Mouse (Mus musculus) forebrain, embryonic 15.5 days (tissue): ENCODE measurements at regions not wholly inside any gene's neighbourhood (a gene's known extent, or its start where the extent isn't known, plus 50 kb on each side); places are given as distances from the start of the nearest gene placed in this dataset.
A peak's percentile ranks its signal among the peaks of the same experiment; 100 is the strongest.

ENCODE experiments used
- ATAC-seq: fragments of 200-750 bp; cut with Nextera tagmentation; replicated peaks from 2 replicates; pipeline ENCODE4 v1.8.0; 2017; ENCODE audit warnings: mild to moderate bottlenecking, moderate TSS enrichment, moderate library complexity
- H3K27ac ChIP-seq: fragments of 300-500 bp; sonication (generic); replicated peaks from 2 replicates; pipeline ENCODE4 v1.5.1; 2015; ENCODE audit warnings: mild to moderate bottlenecking, inconsistent platforms
- H3K27me3 ChIP-seq: fragments of 300-500 bp; sonication (generic); 2 replicates; pipeline ENCODE4 v1.6.1; 2015; ENCODE audit warnings: inconsistent platforms
- H3K36me3 ChIP-seq: fragments of 300-500 bp; sonication (generic); 2 replicates; pipeline ENCODE4 v1.6.1; 2015; ENCODE audit warnings: mild to moderate bottlenecking, inconsistent platforms
- H3K4me1 ChIP-seq: fragments of 300-500 bp; sonication (generic); 2 replicates; pipeline ENCODE4 v1.6.1; 2015; ENCODE audit warnings: inconsistent platforms
- H3K4me2 ChIP-seq: fragments of 300-500 bp; sonication (generic); replicated peaks from 2 replicates; pipeline ENCODE4 v1.6.1; 2015; ENCODE audit warnings: mild to moderate bottlenecking, inconsistent platforms
- H3K4me3 ChIP-seq: fragments of 300-500 bp; sonication (generic); 2 replicates; pipeline ENCODE4 v1.5.1; 2015; ENCODE audit warnings: mild to moderate bottlenecking, inconsistent platforms
- H3K9ac ChIP-seq: fragments of 300-500 bp; sonication (generic); replicated peaks from 2 replicates; pipeline ENCODE4 v1.6.1; 2015; ENCODE audit warnings: mild to moderate bottlenecking, inconsistent platforms
- H3K9me3 ChIP-seq: fragments of 300-500 bp; sonication (generic); 2 replicates; pipeline ENCODE4 v1.6.1; 2016; ENCODE audit warnings: inconsistent platforms
- WGBS: fragments of 180-500 bp; shearing (Covaris S2); methylation state at CpG from one replicate; pipeline ENCODE4 v1.1.7; 2015; ENCODE audit warnings: mixed read lengths; 5-methylcytosine and 5-hydroxymethylcytosine counted together

- Histone ChIP-seq H3K4me2 (no peak overlapping the region), H3K27me3 (no peaks in the 10 kb centered on the region), H3K36me3 (no peaks in the 10 kb centered on the region), H3K9me3 (no peaks in the 10 kb centered on the region), H3K9ac (no peak overlapping the region), H3K4me3 (no peak overlapping the region), H3K27ac (no peak overlapping the region), H3K4me1 (no peaks in the 10 kb centered on the region)
- WGBS = 49% methylated on average over 1 of the region's 1 CpGs
- ATAC-seq = peak; percentile 60
These were observed 193.4 kb upstream of the Man1a start for GRCm38 (mm10) chr10:54269785-54270184.

- H3K27me3 ChIP-seq = no peaks in the 10 kb centered on the region
- peak; percentile 63; the same call in 1 of the 2 replicates for ATAC-seq
- H3K9ac ChIP-seq = no peak overlapping the region
- H3K4me3 ChIP-seq = no peak overlapping the region
- H3K9me3 ChIP-seq = no peaks in the 10 kb centered on the region
- no peaks in the 10 kb centered on the region for H3K4me1 ChIP-seq
- H3K4me2 ChIP-seq = no peak overlapping the region
- no peak overlapping the region for H3K27ac ChIP-seq
- no peaks in the 10 kb centered on the region for H3K36me3 ChIP-seq
These were observed 192.9 kb upstream of the Man1a start for GRCm38 (mm10) chr10:54269354-54269753.

GRCm38 (mm10) chr10:54266656-54267055, 190.2 kb upstream of the Man1a start:
- H3K9me3 ChIP-seq = no peaks in the 10 kb centered on the region
- WGBS = 83% methylated on average over 4 of the region's 4 CpGs
- no peak for ATAC-seq
- no peaks in the 10 kb centered on the region for H3K27me3 ChIP-seq
- no peak overlapping the region for H3K4me2 ChIP-seq
- H3K4me1 ChIP-seq = no peaks in the 10 kb centered on the region
- no peaks in the 10 kb centered on the region for H3K36me3 ChIP-seq
- no peak overlapping the region for H3K9ac ChIP-seq
- H3K27ac ChIP-seq = no peak overlapping the region
- no peak overlapping the region for H3K4me3 ChIP-seq

- Histone ChIP-seq H3K27ac (no peak overlapping the region), H3K9me3 (no peaks in the 10 kb centered on the region), H3K4me1 (no peaks in the 10 kb centered on the region), H3K4me3 (no peak overlapping the region), H3K27me3 (no peaks in the 10 kb centered on the region), H3K36me3 (no peaks in the 10 kb centered on the region), H3K9ac (no peak overlapping the region), H3K4me2 (no peak overlapping the region)
- 82% methylated on average over 1 of the region's 1 CpGs for WGBS
- ATAC-seq = no peak
These were observed 178.6 kb upstream of the Man1a start for GRCm38 (mm10) chr10:54254874-54255641.

GRCm38 (mm10) chr10:54244995-54245394, 168.6 kb upstream of the Man1a start:
- H3K9ac ChIP-seq = no peak overlapping the region
- H3K27me3 ChIP-seq = no peaks in the 10 kb centered on the region
- no peak overlapping the region for H3K4me3 ChIP-seq
- no peaks in the 10 kb centered on the region for H3K36me3 ChIP-seq
- no peaks in the 10 kb centered on the region for H3K4me1 ChIP-seq
- H3K27ac ChIP-seq = no peak overlapping the region
- H3K4me2 ChIP-seq = no peak overlapping the region
- no peak for ATAC-seq
- H3K9me3 ChIP-seq = no peaks in the 10 kb centered on the region

- no peaks in the 10 kb centered on the region for H3K9me3 ChIP-seq
- 91% methylated on average over 3 of the region's 3 CpGs for WGBS
- H3K27me3 ChIP-seq = no peaks in the 10 kb centered on the region
- no peak overlapping the region for H3K4me3 ChIP-seq
- ATAC-seq = no peak
- no peak overlapping the region for H3K4me2 ChIP-seq
- H3K4me1 ChIP-seq = no peaks in the 10 kb centered on the region
- no peaks in the 10 kb centered on the region for H3K36me3 ChIP-seq
- H3K27ac ChIP-seq = no peak overlapping the region
- H3K9ac ChIP-seq = no peak overlapping the region
These were observed 126.0 kb upstream of the Man1a start for GRCm38 (mm10) chr10:54202362-54202761.

GRCm38 (mm10) chr10:54201727-54202126, 125.3 kb upstream of the Man1a start:
- Histone ChIP-seq H3K4me3 (no peak overlapping the region), H3K9ac (no peak overlapping the region), H3K27me3 (no peaks in the 10 kb centered on the region), H3K9me3 (no peaks in the 10 kb centered on the region), H3K4me1 (no peaks in the 10 kb centered on the region), H3K27ac (no peak overlapping the region), H3K4me2 (no peak overlapping the region), H3K36me3 (no peaks in the 10 kb centered on the region)
- 0 out of 2 replicates have a peak, but pooled peaks have one; percentile 38 for ATAC-seq

- no peaks in the 10 kb centered on the region for H3K9me3 ChIP-seq
- no peak for ATAC-seq
- no peaks in the 10 kb centered on the region for H3K36me3 ChIP-seq
- H3K27me3 ChIP-seq = no peaks in the 10 kb centered on the region
- no peak overlapping the region for H3K9ac ChIP-seq
- no peak overlapping the region for H3K4me3 ChIP-seq
- no peaks in the 10 kb centered on the region for H3K4me1 ChIP-seq
- WGBS = 71% methylated on average over 1 of the region's 1 CpGs
- H3K4me2 ChIP-seq = no peak overlapping the region
- no peak overlapping the region for H3K27ac ChIP-seq
These were observed 106.3 kb upstream of the Man1a start for GRCm38 (mm10) chr10:54182670-54183069.

- H3K27ac ChIP-seq = no peak overlapping the region
- no peaks in the 10 kb centered on the region for H3K9me3 ChIP-seq
- H3K9ac ChIP-seq = no peak overlapping the region
- peak; percentile 51; the same call in 1 of the 2 replicates for ATAC-seq
- H3K27me3 ChIP-seq = no peaks in the 10 kb centered on the region
- no peaks in the 10 kb centered on the region for H3K36me3 ChIP-seq
- 55% methylated on average over 7 of the region's 7 CpGs for WGBS
- 0 out of 2 replicates have a peak, but pooled peaks cover 3% of the 10 kb centered on the region for H3K4me1 ChIP-seq
- H3K4me3 ChIP-seq = no peak overlapping the region
- no peak overlapping the region for H3K4me2 ChIP-seq
These were observed 92.9 kb upstream of the Man1a start for GRCm38 (mm10) chr10:54169320-54169719.

GRCm38 (mm10) chr10:54161091-54161742, 84.8 kb upstream of the Man1a start:
- H3K36me3 ChIP-seq = no peaks in the 10 kb centered on the region

GRCm38 (mm10) chr10:54153928-54154327, 77.5 kb upstream of the Man1a start:
- H3K9me3 ChIP-seq = no peaks in the 10 kb centered on the region
- no peaks in the 10 kb centered on the region for H3K27me3 ChIP-seq
- no peak overlapping the region for H3K9ac ChIP-seq
- no peak overlapping the region for H3K4me3 ChIP-seq
- no peaks in the 10 kb centered on the region for H3K4me1 ChIP-seq
- no peaks in the 10 kb centered on the region for H3K36me3 ChIP-seq
- no peak overlapping the region for H3K27ac ChIP-seq
- H3K4me2 ChIP-seq = no peak overlapping the region
- 92% methylated on average over 1 of the region's 1 CpGs for WGBS
- ATAC-seq = no peak

More at GRCm38 (mm10) chr10:54161091-54161742, 84.8 kb upstream of the Man1a start:
- no peak overlapping the region for H3K4me3 ChIP-seq
- 90% methylated on average over 11 of the region's 11 CpGs for WGBS
- H3K27ac ChIP-seq = no peak overlapping the region
- H3K27me3 ChIP-seq = no peaks in the 10 kb centered on the region
- H3K4me1 ChIP-seq = no peaks in the 10 kb centered on the region
- H3K4me2 ChIP-seq = no peak overlapping the region
- H3K9me3 ChIP-seq = no peaks in the 10 kb centered on the region
- no peak overlapping the region for H3K9ac ChIP-seq
- ATAC-seq = no peak

- Histone ChIP-seq H3K4me2 (no peak overlapping the region), H3K4me3 (no peak overlapping the region), H3K9me3 (no peaks in the 10 kb centered on the region), H3K9ac (no peak overlapping the region), H3K27ac (no peak overlapping the region), H3K27me3 (no peaks in the 10 kb centered on the region), H3K4me1 (no peaks in the 10 kb centered on the region), H3K36me3 (no peaks in the 10 kb centered on the region)
- WGBS = 90% methylated on average over 3 of the region's 3 CpGs
- ATAC-seq = no peak
These were observed 56.2 kb upstream of the Man1a start for GRCm38 (mm10) chr10:54132634-54133033.
